Mouse (Mus musculus): ENCODE results near the gene Nbea. TPM values are rescaled to one million over a fixed set of nuclear protein-coding genes. Genes with fewer than 3 reads are reported as not detected.

The Nbea gene
- polyA plus RNA-seq, 1 experiment from 2014 or later: 24.0 TPM

DNA sequence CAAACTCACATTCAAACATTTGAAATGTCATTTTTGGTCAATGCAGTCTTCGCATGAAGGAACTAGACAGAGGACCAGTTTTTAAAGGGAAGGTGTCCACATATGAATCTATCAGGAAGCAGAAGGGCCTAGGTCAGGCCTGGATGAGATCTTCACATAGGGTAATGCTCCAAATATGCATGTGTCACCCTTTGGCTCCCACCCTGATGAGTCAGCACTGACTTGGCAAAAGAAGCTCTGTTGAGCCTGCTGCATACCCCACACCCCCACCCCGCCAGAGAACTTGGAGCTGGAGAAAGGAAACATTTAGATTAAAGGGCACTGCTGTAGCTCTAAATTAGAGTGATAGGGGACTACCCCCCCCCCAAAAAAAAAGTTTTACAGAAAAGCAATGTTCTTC, 583.2 kb downstream of the Nbea start:
- 61% methylated on average over 2 of the region's 2 CpGs for WGBS
- H3K4me2 ChIP-seq: no peak overlapping the region
- H3K4me3 ChIP-seq: no peak overlapping the region
- peak overlapping the region; percentile 66; the same call in 1 of the 2 replicates for H3K27ac ChIP-seq
- no peaks in the 10 kb centered on the region for H3K27me3 ChIP-seq
- H3K4me1 ChIP-seq: peaks cover 26% of the 10 kb centered on the region
- H3K9ac ChIP-seq: no peak overlapping the region
- H3K9me3 ChIP-seq: no peaks in the 10 kb centered on the region
- H3K36me3 ChIP-seq: no peaks in the 10 kb centered on the region
- ATAC-seq (ENCODE audit: insufficient number of reproducible peaks, insufficient read depth, low FRiP score, low TSS enrichment, low read depth): no peak

GRCm38 (mm10) chr3:55599366-55600085, 584.0 kb downstream of the Nbea start:
- ATAC-seq (ENCODE audit: insufficient number of reproducible peaks, insufficient read depth, low FRiP score, low TSS enrichment, low read depth): no peak
- H3K4me1 ChIP-seq: peaks cover 26% of the 10 kb centered on the region
- peak overlapping the region; percentile 66 for H3K27ac ChIP-seq
- no peaks in the 10 kb centered on the region for H3K36me3 ChIP-seq
- no peaks in the 10 kb centered on the region for H3K9me3 ChIP-seq
- no peak overlapping the region for H3K4me2 ChIP-seq
- no peak overlapping the region for H3K9ac ChIP-seq
- WGBS: 41% methylated on average over 17 of the region's 17 CpGs
- no peak overlapping the region for H3K4me3 ChIP-seq
- no peaks in the 10 kb centered on the region for H3K27me3 ChIP-seq

DNA sequence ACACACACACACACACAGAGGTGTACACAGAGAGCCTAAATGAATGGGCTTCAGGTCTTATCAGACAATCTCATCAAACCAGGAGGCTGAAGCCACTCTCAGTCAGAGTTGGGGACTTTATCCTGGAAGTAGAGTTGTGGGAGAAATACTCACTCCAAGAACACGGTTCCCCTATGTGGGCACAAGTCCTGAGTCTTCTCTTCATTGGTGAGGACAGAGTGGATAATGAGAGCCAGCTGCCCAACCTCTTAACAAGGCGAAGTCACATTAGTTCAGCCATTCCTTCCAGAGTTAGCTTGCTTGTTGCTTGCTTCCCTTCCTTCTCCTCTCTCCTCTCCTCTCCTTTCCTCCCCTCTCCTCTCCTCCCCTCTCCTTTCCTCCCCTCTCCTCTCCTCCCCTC, 584.8 kb downstream of the Nbea start:
- ATAC-seq (ENCODE audit: insufficient number of reproducible peaks, insufficient read depth, low FRiP score, low TSS enrichment, low read depth): no peak
- Histone ChIP-seq H3K27me3 (no peaks in the 10 kb centered on the region), H3K4me3 (no peak overlapping the region), H3K9me3 (no peaks in the 10 kb centered on the region), H3K4me1 (peaks cover 26% of the 10 kb centered on the region), H3K27ac (no peak overlapping the region), H3K36me3 (no peaks in the 10 kb centered on the region), H3K9ac (no peak overlapping the region), H3K4me2 (no peak overlapping the region)
- WGBS: 23% methylated on average over 2 of the region's 2 CpGs

DNA sequence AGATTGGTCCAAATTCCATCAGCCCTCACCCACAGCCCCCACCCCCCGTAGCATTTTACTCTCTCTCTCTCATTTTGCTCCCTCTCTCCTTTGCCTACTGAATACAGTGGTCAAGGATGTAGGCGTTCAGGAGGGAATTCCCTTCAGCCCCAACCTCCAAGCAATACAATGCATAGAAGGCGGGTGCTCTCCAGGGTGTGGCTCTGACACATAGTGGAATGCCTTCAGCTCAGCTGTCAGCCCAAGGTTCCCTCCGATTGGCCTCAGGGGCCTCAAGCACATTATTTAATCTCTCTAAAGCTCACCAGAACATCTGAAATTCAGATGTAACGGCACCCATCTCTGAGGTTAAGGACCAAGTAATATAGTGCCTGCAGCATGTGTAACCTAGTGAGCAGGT, 590.2 kb downstream of the Nbea start:
- Histone ChIP-seq H3K27me3 (no peaks in the 10 kb centered on the region), H3K36me3 (no peaks in the 10 kb centered on the region), H3K4me1 (peaks cover 38% of the 10 kb centered on the region), H3K9me3 (no peaks in the 10 kb centered on the region), H3K4me2 (no peak overlapping the region), H3K4me3 (no peak overlapping the region), H3K9ac (no peak overlapping the region), H3K27ac (no peak overlapping the region)
- WGBS: 58% methylated on average over 5 of the region's 5 CpGs
- ATAC-seq (ENCODE audit: insufficient number of reproducible peaks, insufficient read depth, low FRiP score, low TSS enrichment, low read depth): no peak

DNA sequence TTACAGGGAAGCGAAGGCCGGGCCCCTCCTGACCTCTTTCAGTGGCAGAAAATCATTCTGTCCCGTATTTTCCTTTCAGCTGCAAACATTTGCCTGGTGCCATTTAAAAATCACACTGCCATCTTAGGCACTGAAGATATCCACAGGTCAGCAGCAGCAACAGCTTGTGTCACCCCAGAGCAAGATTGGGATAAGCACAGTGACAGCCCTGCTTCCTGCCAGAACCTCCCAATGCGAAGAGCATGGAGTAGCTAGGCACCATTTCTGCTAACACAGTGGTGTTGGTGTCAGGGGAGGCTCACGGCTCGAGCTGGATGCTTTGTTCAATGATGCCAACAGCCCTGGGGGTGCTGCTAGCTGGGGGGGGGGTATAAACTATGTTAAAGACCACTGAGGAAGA, 592.8 kb downstream of the Nbea start:
- no peaks in the 10 kb centered on the region for H3K36me3 ChIP-seq
- WGBS: 41% methylated on average over 6 of the region's 6 CpGs
- no peak for ATAC-seq (ENCODE audit: insufficient number of reproducible peaks, insufficient read depth, low FRiP score, low TSS enrichment, low read depth)
- H3K4me2 ChIP-seq: no peak overlapping the region
- H3K9me3 ChIP-seq: no peaks in the 10 kb centered on the region
- no peak overlapping the region for H3K27ac ChIP-seq
- no peak overlapping the region for H3K9ac ChIP-seq
- H3K4me3 ChIP-seq: no peak overlapping the region
- H3K27me3 ChIP-seq: no peaks in the 10 kb centered on the region
- peaks cover 47% of the 10 kb centered on the region for H3K4me1 ChIP-seq

DNA sequence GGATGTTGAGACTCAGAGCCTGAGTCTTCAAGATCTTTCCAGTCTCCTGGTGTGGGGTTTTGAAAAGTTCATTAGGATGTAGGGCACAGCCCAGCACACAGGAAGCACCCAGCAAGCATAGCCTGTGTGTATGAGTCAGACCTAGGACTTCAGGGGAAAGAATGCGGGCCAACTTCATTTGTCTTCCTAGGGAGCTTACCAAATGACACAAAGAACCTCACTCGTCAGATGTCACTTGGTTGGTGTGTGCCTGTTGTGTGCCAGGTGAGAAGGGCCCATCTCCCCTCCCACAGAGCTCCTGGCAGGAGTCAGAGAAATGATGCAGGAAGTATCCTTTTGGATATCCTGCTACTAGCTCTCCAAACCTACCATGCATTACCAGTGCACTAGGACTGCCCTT, 593.2 kb downstream of the Nbea start:
- no peak for ATAC-seq (ENCODE audit: insufficient number of reproducible peaks, insufficient read depth, low FRiP score, low TSS enrichment, low read depth)
- no peaks in the 10 kb centered on the region for H3K27me3 ChIP-seq
- no peak overlapping the region for H3K4me3 ChIP-seq
- H3K9me3 ChIP-seq: no peaks in the 10 kb centered on the region
- WGBS: 71% methylated on average over 2 of the region's 2 CpGs
- H3K36me3 ChIP-seq: no peaks in the 10 kb centered on the region
- H3K4me1 ChIP-seq: peaks cover 47% of the 10 kb centered on the region
- no peak overlapping the region for H3K27ac ChIP-seq
- H3K9ac ChIP-seq: no peak overlapping the region
- no peak overlapping the region for H3K4me2 ChIP-seq

DNA sequence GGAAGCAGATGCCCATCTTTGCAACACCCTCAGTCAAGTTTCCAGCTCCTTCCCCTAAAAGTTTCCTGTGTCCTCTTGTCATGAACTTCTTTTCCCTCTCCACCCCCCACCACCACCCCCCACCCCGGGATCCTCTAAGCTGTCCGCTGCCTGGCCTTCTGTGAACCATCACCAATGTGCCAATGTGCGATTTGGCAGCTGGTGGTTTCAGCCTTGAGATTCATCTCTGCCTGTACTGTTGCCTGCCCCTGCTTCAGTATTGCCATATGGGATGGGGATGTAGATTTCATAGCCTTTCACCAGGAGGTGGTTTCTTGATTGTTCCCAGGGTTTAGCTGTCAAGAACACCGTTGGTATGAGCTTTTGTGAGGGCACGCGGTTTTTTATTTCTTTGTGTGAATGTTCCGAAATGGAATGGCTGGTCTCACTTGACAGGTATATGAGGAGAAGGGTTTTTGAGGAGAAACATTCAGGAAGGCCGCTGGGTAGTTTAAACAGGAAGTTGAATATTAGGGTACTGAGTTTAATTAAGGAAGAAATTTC, 594.0 kb downstream of the Nbea start:
- no peak overlapping the region for H3K9ac ChIP-seq
- peaks cover 47% of the 10 kb centered on the region for H3K4me1 ChIP-seq
- H3K27me3 ChIP-seq: no peaks in the 10 kb centered on the region
- no peak overlapping the region for H3K4me2 ChIP-seq
- H3K36me3 ChIP-seq: no peaks in the 10 kb centered on the region
- WGBS: 46% methylated on average over 8 of the region's 8 CpGs
- ATAC-seq (ENCODE audit: insufficient number of reproducible peaks, insufficient read depth, low FRiP score, low TSS enrichment, low read depth): no peak
- no peak overlapping the region for H3K27ac ChIP-seq
- no peak overlapping the region for H3K4me3 ChIP-seq
- no peaks in the 10 kb centered on the region for H3K9me3 ChIP-seq

DNA sequence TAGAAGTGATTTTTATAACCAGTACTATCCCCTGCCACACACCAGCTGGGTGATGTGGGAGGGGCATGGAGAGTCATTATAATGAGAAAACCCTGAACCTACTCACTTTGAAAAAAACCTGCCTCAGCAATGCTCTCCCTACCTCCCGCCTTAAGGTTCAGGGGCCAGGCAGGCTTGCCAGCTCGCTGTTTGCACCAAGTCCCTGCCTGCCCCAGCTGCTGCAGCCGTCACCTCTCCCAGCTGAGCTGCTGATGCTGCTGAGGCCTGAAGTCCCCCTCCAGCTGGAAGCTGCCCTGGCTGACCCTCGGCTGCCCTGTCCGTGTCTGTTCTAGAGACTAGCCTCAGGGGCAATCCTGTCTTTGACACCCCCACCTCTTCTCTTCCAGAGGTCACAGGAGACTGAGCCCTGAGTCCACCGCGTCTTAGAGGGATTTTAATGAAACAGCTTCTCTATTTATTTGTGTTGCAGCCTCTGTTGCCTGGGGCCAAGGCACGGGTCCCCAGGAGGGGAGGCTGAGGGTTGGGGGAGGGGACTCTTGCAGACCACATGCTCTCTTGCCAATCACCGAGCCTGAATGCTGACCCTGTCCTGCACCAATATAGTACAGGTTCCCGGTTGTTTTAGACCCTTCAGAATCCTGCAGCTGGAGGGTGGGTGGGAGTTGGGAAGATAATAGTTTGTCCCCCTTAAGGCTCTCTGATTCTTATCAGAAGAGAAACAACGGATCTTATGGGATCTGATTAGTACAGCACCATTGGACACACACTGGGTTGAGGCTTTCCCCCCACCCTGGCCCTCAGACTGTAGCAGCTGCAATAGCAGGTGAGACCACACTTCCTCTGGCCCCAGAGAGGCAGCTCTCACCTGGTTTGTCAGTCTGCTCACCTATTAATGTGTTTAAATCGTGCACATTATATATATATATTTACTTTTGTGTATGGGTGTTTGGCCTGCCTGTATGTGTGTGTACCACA, 595.2 kb downstream of the Nbea start:
- H3K9me3 ChIP-seq: no peaks in the 10 kb centered on the region
- H3K27me3 ChIP-seq: no peaks in the 10 kb centered on the region
- peak; percentile 72; the same call in 1 of the 2 replicates for ATAC-seq (ENCODE audit: insufficient number of reproducible peaks, insufficient read depth, low FRiP score, low TSS enrichment, low read depth)
- H3K36me3 ChIP-seq: no peaks in the 10 kb centered on the region
- WGBS: 8% methylated on average over 12 of the region's 12 CpGs
- H3K4me2 ChIP-seq: peak overlapping the region; percentile 37
- H3K9ac ChIP-seq: 0 out of 2 replicates have a peak overlapping the region, but pooled peaks have one; percentile 46
- peaks cover 43% of the 10 kb centered on the region for H3K4me1 ChIP-seq
- peak overlapping the region; percentile 79 for H3K27ac ChIP-seq
- H3K4me3 ChIP-seq: no peak overlapping the region

GRCm38 (mm10) chr3:55587434-55587971, 596.0 kb downstream of the Nbea start:
- no peak overlapping the region for H3K4me3 ChIP-seq
- no peak overlapping the region for H3K9ac ChIP-seq
- no peaks in the 10 kb centered on the region for H3K27me3 ChIP-seq
- H3K27ac ChIP-seq: peak overlapping the region; percentile 79
- H3K4me1 ChIP-seq: peaks cover 37% of the 10 kb centered on the region
- H3K36me3 ChIP-seq: no peaks in the 10 kb centered on the region
- peak overlapping the region; percentile 37; the same call in 1 of the 2 replicates for H3K4me2 ChIP-seq
- WGBS: 20% methylated on average over 12 of the region's 12 CpGs
- 0 out of 2 replicates have a peak, but pooled peaks have one; percentile 26 for ATAC-seq (ENCODE audit: insufficient number of reproducible peaks, insufficient read depth, low FRiP score, low TSS enrichment, low read depth)
- H3K9me3 ChIP-seq: no peaks in the 10 kb centered on the region
